Mouse (Mus musculus): ENCODE data around the gene Spsb1.
A peak's percentile ranks its signal among the peaks of the same experiment; 100 is the strongest.

The Spsb1 gene

GRCm38 (mm10) chr4:149855892-149856807, 98.7 kb downstream of the Spsb1 start:
- DNase-seq (ENCODE audit: low spot score) = no peak

- no peak for DNase-seq (ENCODE audit: low spot score)
Measured at GRCm38 (mm10) chr4:149855180-149855891, 99.5 kb downstream of the Spsb1 start.

- no peak for DNase-seq (ENCODE audit: low spot score)
Measured at GRCm38 (mm10) chr4:149854770-149855169, 100.1 kb downstream of the Spsb1 start.

GRCm38 (mm10) chr4:149854301-149854708, 100.5 kb downstream of the Spsb1 start:
- DNase-seq (ENCODE audit: low spot score) = peak; percentile 30

- DNase-seq (ENCODE audit: low spot score) = no peak
Measured at GRCm38 (mm10) chr4:149853698-149854284, 101.1 kb downstream of the Spsb1 start.

GRCm38 (mm10) chr4:149851554-149851953, 103.3 kb downstream of the Spsb1 start:
- DNase-seq (ENCODE audit: low spot score) = no peak

- DNase-seq (ENCODE audit: low spot score) = peak; percentile 29
Measured at GRCm38 (mm10) chr4:149850674-149851073, 104.2 kb downstream of the Spsb1 start.

GRCm38 (mm10) chr4:149850045-149850444, 104.8 kb downstream of the Spsb1 start:
- no peak for DNase-seq (ENCODE audit: low spot score)

- no peak for DNase-seq (ENCODE audit: low spot score)
Measured at GRCm38 (mm10) chr4:149849035-149849434, 105.8 kb downstream of the Spsb1 start.

- peak; percentile 71 for DNase-seq (ENCODE audit: low spot score)
Measured at GRCm38 (mm10) chr4:149846861-149847631, 107.8 kb downstream of the Spsb1 start.

Data from urinary bladder, postnatal 14 days (tissue).